Comparison of ENCODE assay signal across 22 mouse cellular contexts in the genomic region with DNA sequence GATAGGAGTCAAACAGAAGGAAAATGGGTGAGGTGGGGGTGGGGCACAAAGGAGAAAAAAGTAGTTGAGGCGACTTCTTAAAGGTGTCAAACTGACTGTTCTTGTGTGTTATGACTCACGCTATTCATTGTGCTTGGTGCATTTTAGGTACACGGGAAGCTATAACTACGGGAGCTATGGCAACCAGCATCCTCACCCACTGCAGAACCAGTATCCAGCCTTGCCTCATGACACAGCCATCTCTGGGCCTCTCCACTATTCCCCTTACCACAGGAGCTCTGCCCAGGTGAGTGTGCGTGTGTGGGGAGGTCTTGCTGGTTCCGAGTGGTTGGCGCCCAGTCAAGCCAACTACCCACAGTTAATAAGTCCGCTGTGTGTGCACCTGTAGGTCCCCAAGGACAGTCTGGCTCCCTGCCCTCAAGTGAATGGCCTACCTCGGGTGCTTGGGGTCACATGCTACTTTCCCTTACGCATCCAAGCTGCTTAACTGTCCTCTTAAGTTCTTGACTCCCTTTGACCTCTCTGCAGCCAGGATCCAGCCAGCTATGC. TPM values are rescaled to one million over a fixed set of nuclear protein-coding genes. Genes with fewer than 3 reads are reported as not detected.
DNase-seq lines count a peak whose midpoint lies in the region; ATAC-seq lines count a peak whose summit lies in the region.
"Had no signal": no experiment of that assay in that cellular context is flagged by ENCODE, and none has a peak within 500 bp of the region (broad histone marks: within the 10 kb centered on the region; RNA-seq: fewer than 3 reads in every experiment).

No protein-coding gene starts in this region.

- DNase-seq in embryonic facial prominence, embryonic 10.5 days (ENCODE audit: low spot score) = no peak
- DNase-seq in kidney, adult 11 months = peak; percentile 24
- DNase-seq in right cerebral cortex, adult 18-20 months = peak; percentile 62
- DNase-seq in right cerebral cortex, postnatal 4 days = no peak
- DNase-seq in lung, postnatal 4 days = no peak
- DNase-seq in layer of hippocampus, adult 9-11 months = no peak
- DNase-seq: adrenal gland, postnatal 14 days; cerebellum, adult 8-10 months; cerebellum, postnatal 36 days; gastrocnemius, postnatal 14 days; heart, postnatal 10 days; kidney, adult 8-10 months; lung, adult 18-20 months; lung, postnatal 14 days; thymus, adult 2 months had no signal

- H3K27me3 ChIP-seq in embryonic facial prominence, embryonic 15.5 days = no peaks in the 10 kb centered on the region
- no peaks in the 10 kb centered on the region for H3K27me3 ChIP-seq in embryonic facial prominence, embryonic 10.5 days (replicated peaks; ENCODE audit: low read depth, poor library complexity, severe bottlenecking)
- H3K27me3 ChIP-seq in kidney, embryonic 14.5 days (ENCODE audit: control insufficient read depth, insufficient read depth, low read length) = no peaks in the 10 kb centered on the region
- H3K27me3 ChIP-seq: heart, embryonic 12.5 days; limb, embryonic 13.5 days; liver, embryonic 12.5 days; midbrain, embryonic 12.5 days; stomach, embryonic 15.5 days had no signal

- no peaks in the 10 kb centered on the region for H3K36me3 ChIP-seq in embryonic facial prominence, embryonic 15.5 days
- no peaks in the 10 kb centered on the region; the same call in 1 of the 2 replicates for H3K36me3 ChIP-seq in embryonic facial prominence, embryonic 10.5 days (replicated peaks)
- H3K36me3 ChIP-seq in kidney, embryonic 14.5 days (ENCODE audit: control insufficient read depth, insufficient read depth, low read length) = no peaks in the 10 kb centered on the region
- H3K36me3 ChIP-seq: heart, embryonic 12.5 days; limb, embryonic 13.5 days; liver, embryonic 12.5 days; stomach, embryonic 15.5 days had no signal

- WGBS in embryonic facial prominence, embryonic 15.5 days = 89% methylated on average over 10 of the region's 10 CpGs
- WGBS in embryonic facial prominence, embryonic 10.5 days = 92% methylated on average over 10 of the region's 10 CpGs
- 86% methylated on average over 10 of the region's 10 CpGs for WGBS in kidney, embryonic 14.5 days

- no peak overlapping the region for H3K4me3 ChIP-seq in embryonic facial prominence, embryonic 15.5 days (replicated peaks)
- H3K4me3 ChIP-seq in embryonic facial prominence, embryonic 10.5 days = no peak overlapping the region
- H3K4me3 ChIP-seq in kidney, embryonic 14.5 days (ENCODE audit: low read length) = no peak overlapping the region
- H3K4me3 ChIP-seq: heart, embryonic 12.5 days; limb, embryonic 13.5 days; liver, embryonic 12.5 days; midbrain, embryonic 12.5 days; stomach, embryonic 15.5 days had no signal

- 0 out of 2 replicates have a peak, but pooled peaks have one; percentile 26 for ATAC-seq in embryonic facial prominence, embryonic 15.5 days (ENCODE audit: insufficient number of reproducible peaks, low FRiP score, low TSS enrichment, low read depth)
- ATAC-seq in kidney, embryonic 14.5 days (ENCODE audit: low FRiP score, low TSS enrichment) = no peak
- ATAC-seq: liver, embryonic 12.5 days had no signal

- H3K9me3 ChIP-seq in embryonic facial prominence, embryonic 15.5 days (replicated peaks) = no peaks in the 10 kb centered on the region
- H3K9me3 ChIP-seq in embryonic facial prominence, embryonic 10.5 days = no peaks in the 10 kb centered on the region
- H3K9me3 ChIP-seq in kidney, embryonic 14.5 days (ENCODE audit: control insufficient read depth, low read length) = no peaks in the 10 kb centered on the region
- H3K9me3 ChIP-seq: heart, embryonic 12.5 days; limb, embryonic 13.5 days; liver, embryonic 12.5 days; midbrain, embryonic 12.5 days; stomach, embryonic 15.5 days had no signal

- no peak overlapping the region for H3K4me2 ChIP-seq in embryonic facial prominence, embryonic 15.5 days (replicated peaks)
- no peak overlapping the region for H3K4me2 ChIP-seq in kidney, embryonic 14.5 days (replicated peaks; ENCODE audit: low read depth, low read length)
- H3K4me2 ChIP-seq: heart, embryonic 12.5 days; limb, embryonic 13.5 days; liver, embryonic 12.5 days; midbrain, embryonic 12.5 days; stomach, embryonic 15.5 days had no signal

- H3K4me1 ChIP-seq in embryonic facial prominence, embryonic 15.5 days = peaks cover 8% of the 10 kb centered on the region; the same call in 1 of the 2 replicates
- H3K4me1 ChIP-seq in embryonic facial prominence, embryonic 10.5 days = peaks cover 24% of the 10 kb centered on the region
- no peaks in the 10 kb centered on the region for H3K4me1 ChIP-seq in kidney, embryonic 14.5 days (ENCODE audit: control insufficient read depth, insufficient read depth, low read length)
- H3K4me1 ChIP-seq: stomach, embryonic 15.5 days had no signal

- H3K27ac ChIP-seq in embryonic facial prominence, embryonic 15.5 days (replicated peaks) = no peak overlapping the region
- H3K27ac ChIP-seq in embryonic facial prominence, embryonic 10.5 days (replicated peaks) = no peak overlapping the region
- no peak overlapping the region for H3K27ac ChIP-seq in kidney, embryonic 14.5 days (ENCODE audit: low read depth, low read length)
- H3K27ac ChIP-seq: limb, embryonic 13.5 days; liver, embryonic 12.5 days; midbrain, embryonic 12.5 days; stomach, embryonic 15.5 days had no signal

- no peak overlapping the region for H3K9ac ChIP-seq in embryonic facial prominence, embryonic 15.5 days
- no peak overlapping the region for H3K9ac ChIP-seq in kidney, embryonic 14.5 days (ENCODE audit: low read depth, low read length)
- H3K9ac ChIP-seq: heart, embryonic 12.5 days; limb, embryonic 13.5 days; liver, embryonic 12.5 days; midbrain, embryonic 12.5 days; stomach, embryonic 15.5 days had no signal

RNA-seq across cellular contexts. Expression of gene Ric8b, which starts 21.5 kb away (rescaled TPM):
- 21.0 and 21.3 TPM in 2 replicates for polyA plus RNA-seq in embryonic facial prominence, embryonic 15.5 days (2015; fragmentation: Nextera tagmentation; extraction: Ambion mirVana)
- polyA plus RNA-seq in embryonic facial prominence, embryonic 10.5 days (2016; fragmentation: Nextera tagmentation; extraction: Ambion mirVana) = 26.5 and 27.7 TPM in 2 replicates
- polyA plus RNA-seq in kidney, embryonic 14.5 days (2014; fragmentation: Nextera tagmentation; extraction: Ambion mirVana) = 15.5 and 19.3 TPM in 2 replicates

Comparison
In these comparisons a context has a peak if more than half of its experiments do, and no peak if none do; other contexts are left out.
1. DNase-seq: peak in kidney, adult 11 months (single experiment) and right cerebral cortex, adult 18-20 months (single experiment); none in embryonic facial prominence, embryonic 10.5 days (single experiment), right cerebral cortex, postnatal 4 days (single experiment), lung, postnatal 4 days (0 of 2) and layer of hippocampus, adult 9-11 months (single experiment).